Mouse (Mus musculus) liver, embryonic 13.5 days (tissue): ENCODE measurements at regions not wholly inside any gene's neighbourhood (a gene's known extent, or its start where the extent isn't known, plus 50 kb on each side); places are given as distances from the start of the nearest gene placed in this dataset.

Experiments
- ATAC-seq: fragments of 200-750 bp; cut with Nextera tagmentation; 2 replicates; pipeline ENCODE4 v1.8.0; 2017; ENCODE audit warnings: low read depth, mild to moderate bottlenecking, moderate number of reproducible peaks, moderate library complexity
- DNase-seq: peaks from one replicate; pipeline ENCODE4 v3.0.0; 2022
- H3K27ac ChIP-seq: fragments of 300-500 bp; sonication (generic); 2 replicates; pipeline ENCODE4 v1.5.1; 2015; ENCODE audit warnings: moderate library complexity, mild to moderate bottlenecking, inconsistent platforms
- H3K27me3 ChIP-seq: fragments of 300-500 bp; sonication (generic); 2 replicates; pipeline ENCODE4 v1.6.1; 2015; ENCODE audit warnings: mild to moderate bottlenecking, inconsistent platforms
- H3K36me3 ChIP-seq: fragments of 300-500 bp; sonication (generic); 2 replicates; pipeline ENCODE4 v1.6.1; 2015; ENCODE audit warnings: mild to moderate bottlenecking, inconsistent platforms
- H3K4me1 ChIP-seq: fragments of 300-500 bp; sonication (generic); replicated peaks from 2 replicates; pipeline ENCODE4 v1.6.1; 2015; ENCODE audit warnings: inconsistent platforms
- H3K4me2 ChIP-seq: fragments of 300-500 bp; sonication (generic); 2 replicates; pipeline ENCODE4 v1.6.1; 2015; ENCODE audit warnings: inconsistent platforms, mild to moderate bottlenecking, moderate library complexity
- H3K4me3 ChIP-seq: fragments of 300-500 bp; sonication (generic); replicated peaks from 2 replicates; pipeline ENCODE4 v1.5.1; 2015; ENCODE audit warnings: mild to moderate bottlenecking, inconsistent platforms
- H3K9ac ChIP-seq: fragments of 300-500 bp; sonication (generic); 2 replicates; pipeline ENCODE4 v1.6.1; 2015; ENCODE audit warnings: mild to moderate bottlenecking, inconsistent platforms
- H3K9me3 ChIP-seq: fragments of 300-500 bp; sonication (generic); replicated peaks from 2 replicates; pipeline ENCODE4 v1.6.1; 2016; ENCODE audit warnings: inconsistent platforms
- WGBS: fragments of 180-500 bp; shearing (Covaris S2); methylation state at CpG from one replicate; pipeline ENCODE4 v1.1.7; 2015; ENCODE audit not compliant: insufficient replicate concordance; 5-methylcytosine and 5-hydroxymethylcytosine counted together

DNA sequence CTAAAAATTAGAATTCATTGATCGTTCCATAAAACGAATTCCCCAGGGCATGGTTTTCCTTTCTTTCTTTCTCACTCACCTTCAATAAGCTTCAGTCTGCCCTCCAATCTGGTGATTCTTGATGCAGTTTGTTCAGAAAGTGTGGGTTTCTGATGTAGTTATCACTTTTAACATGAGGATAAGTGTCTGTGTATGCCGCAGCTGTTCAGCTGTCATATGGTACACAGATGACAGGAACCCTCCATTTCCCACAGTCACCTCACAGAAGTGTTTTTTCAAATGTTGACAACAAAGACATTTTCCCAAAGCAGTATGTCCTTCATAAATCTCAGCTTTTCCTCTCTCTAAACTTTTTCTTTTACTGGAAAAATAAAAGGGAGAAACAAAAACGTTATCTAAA is 2177.0 kb downstream of the 9330182O14Rik start:
- Histone ChIP-seq H3K9me3 (no peaks in the 10 kb centered on the region), H3K4me2 (no peak overlapping the region), H3K27me3 (no peaks in the 10 kb centered on the region), H3K36me3 (no peaks in the 10 kb centered on the region), H3K4me1 (no peaks in the 10 kb centered on the region), H3K4me3 (no peak overlapping the region), H3K9ac (no peak overlapping the region), H3K27ac (no peak overlapping the region)
- WGBS, result 58% methylated on average over 4 of the region's 4 CpGs
- DNase-seq (no peak), ATAC-seq (no peak)

DNA sequence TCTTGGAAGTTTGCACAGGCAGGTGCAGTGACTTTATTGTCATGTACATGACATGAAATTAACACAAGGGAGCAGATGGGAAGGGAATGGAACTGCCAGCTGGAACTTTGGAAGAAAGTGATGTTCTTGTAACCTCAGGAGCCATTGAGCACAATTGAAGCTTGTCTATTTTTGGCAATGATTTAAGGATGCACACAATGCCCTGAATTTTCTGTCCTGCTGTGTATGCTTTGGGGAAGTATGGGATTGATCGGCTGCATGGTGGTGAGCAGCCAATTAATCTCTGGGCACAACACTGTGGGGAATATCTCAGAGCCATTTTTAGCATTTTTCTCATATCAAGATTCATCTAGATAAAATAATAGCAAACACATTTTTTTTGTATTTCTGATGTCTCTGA is 2186.2 kb downstream of the 9330182O14Rik start:
- H3K9me3 ChIP-seq, result no peaks in the 10 kb centered on the region
- H3K4me3 ChIP-seq, result no peak overlapping the region
- no peak overlapping the region for H3K9ac ChIP-seq
- no peak overlapping the region for H3K27ac ChIP-seq
- no peak for ATAC-seq
- DNase-seq, result no peak
- H3K4me1 ChIP-seq, result no peaks in the 10 kb centered on the region
- 60% methylated on average over 1 of the region's 1 CpGs for WGBS
- H3K36me3 ChIP-seq, result no peaks in the 10 kb centered on the region
- no peaks in the 10 kb centered on the region for H3K27me3 ChIP-seq
- no peak overlapping the region for H3K4me2 ChIP-seq

DNA sequence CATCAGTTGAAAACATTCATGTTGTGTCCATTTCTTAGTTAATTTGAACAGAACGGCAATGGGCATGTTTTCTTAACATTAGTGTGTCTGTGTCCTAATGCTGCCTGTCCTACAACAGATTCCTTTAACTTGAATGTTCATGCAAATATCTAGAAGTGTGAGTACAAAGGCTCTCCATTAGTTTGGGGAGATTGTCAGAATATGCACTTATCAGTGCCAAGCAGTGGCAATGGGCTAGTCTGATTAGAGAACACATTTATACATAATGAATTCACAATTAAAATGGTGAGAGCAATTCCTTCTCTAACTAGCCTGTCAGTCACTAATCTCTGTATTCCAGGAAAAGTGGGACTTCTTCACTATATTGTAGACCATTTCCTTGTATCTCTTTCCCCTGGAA is 2188.8 kb downstream of the 9330182O14Rik start:
- ATAC-seq (peak; percentile 74), DNase-seq (no peak)
- Histone ChIP-seq H3K9me3 (no peaks in the 10 kb centered on the region), H3K9ac (no peak overlapping the region), H3K27me3 (no peaks in the 10 kb centered on the region), H3K4me1 (no peaks in the 10 kb centered on the region), H3K4me3 (no peak overlapping the region), H3K4me2 (no peak overlapping the region), H3K27ac (no peak overlapping the region), H3K36me3 (no peaks in the 10 kb centered on the region)
- 38% methylated on average over 1 of the region's 1 CpGs for WGBS

DNA sequence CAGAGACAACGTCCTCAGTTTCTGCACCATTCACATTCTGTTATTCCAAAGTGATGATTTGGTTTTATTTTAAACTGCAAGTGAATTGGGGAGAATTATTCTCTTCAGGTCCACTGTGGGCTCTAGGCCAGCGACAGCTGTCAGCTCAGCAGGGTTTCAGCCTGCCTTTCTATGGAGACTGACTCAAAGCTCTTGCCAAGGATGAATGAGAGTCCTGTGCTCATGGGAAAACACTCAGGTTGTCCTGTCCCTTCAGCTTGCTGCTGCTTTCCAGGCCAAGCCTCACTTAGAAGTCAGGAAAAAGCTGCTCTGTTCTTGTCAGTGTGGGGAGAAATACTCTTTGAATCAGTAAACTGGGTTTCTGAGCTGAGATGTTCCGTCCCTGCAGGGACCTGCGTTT is 2191.1 kb downstream of the 9330182O14Rik start:
- 67% methylated on average over 4 of the region's 4 CpGs for whole genome bisulfite sequencing
- Histone ChIP-seq H3K4me2 (no peak overlapping the region), H3K27ac (no peak overlapping the region)

DNA sequence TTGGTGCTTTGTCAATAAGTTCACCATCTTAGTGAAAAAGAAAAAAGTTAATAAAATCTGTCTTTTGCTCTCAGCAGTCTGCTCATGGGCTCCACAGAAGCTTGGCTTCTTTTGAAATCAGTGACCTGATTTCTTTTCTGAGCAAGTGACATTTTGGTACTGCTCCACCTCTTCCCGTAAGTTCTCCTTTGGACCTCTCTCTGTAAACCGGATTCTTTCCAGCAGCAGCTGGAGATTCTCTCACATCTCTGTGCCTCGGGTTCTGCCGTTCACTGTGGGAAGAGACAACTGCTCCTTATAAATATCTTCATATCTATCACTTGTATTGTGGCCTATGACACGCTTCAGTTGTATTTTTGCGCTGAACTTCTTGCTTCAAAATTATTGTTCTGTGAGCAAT is 2194.4 kb downstream of the 9330182O14Rik start:
- 69% methylated on average over 6 of the region's 6 CpGs for WGBS
- no peak overlapping the region for H3K9ac ChIP-seq
- no peak overlapping the region for H3K4me2 ChIP-seq
- DNase-seq, result no peak
- no peak overlapping the region for H3K27ac ChIP-seq
- no peaks in the 10 kb centered on the region for H3K9me3 ChIP-seq
- no peak for ATAC-seq
- H3K4me3 ChIP-seq, result no peak overlapping the region
- H3K4me1 ChIP-seq, result no peaks in the 10 kb centered on the region
- no peaks in the 10 kb centered on the region for H3K27me3 ChIP-seq
- no peaks in the 10 kb centered on the region for H3K36me3 ChIP-seq

More for the DNA sequence above, 2191.1 kb downstream of the 9330182O14Rik start:
- Histone ChIP-seq H3K9me3 (no peaks in the 10 kb centered on the region), H3K36me3 (no peaks in the 10 kb centered on the region), H3K27me3 (no peaks in the 10 kb centered on the region), H3K4me3 (no peak overlapping the region), H3K9ac (no peak overlapping the region), H3K4me1 (no peaks in the 10 kb centered on the region)
- ATAC-seq (no peak), DNase-seq (no peak)

DNA sequence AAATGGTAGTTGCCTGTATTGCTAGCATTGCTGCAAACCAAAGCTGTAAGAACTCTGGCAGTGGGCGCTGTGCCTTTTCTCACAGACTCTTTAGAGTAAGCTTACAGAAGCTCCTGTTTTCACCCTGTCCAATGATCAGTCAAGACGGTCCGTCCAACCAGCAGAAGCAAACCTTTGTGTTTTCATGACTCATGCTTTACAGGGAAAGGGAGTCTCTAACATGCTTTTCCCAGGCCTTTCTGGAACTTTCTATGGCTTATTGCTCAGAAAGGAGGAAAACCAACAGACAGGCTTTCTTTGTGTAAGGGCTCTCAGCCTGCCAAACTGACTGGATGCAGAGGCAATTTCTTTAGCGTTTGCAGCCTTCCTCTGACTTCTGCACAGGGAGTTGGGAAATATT is 2195.6 kb downstream of the 9330182O14Rik start:
- H3K27ac ChIP-seq, result no peak overlapping the region
- no peaks in the 10 kb centered on the region for H3K9me3 ChIP-seq
- no peaks in the 10 kb centered on the region for H3K36me3 ChIP-seq
- no peak overlapping the region for H3K4me3 ChIP-seq
- no peak overlapping the region for H3K4me2 ChIP-seq
- H3K4me1 ChIP-seq, result no peaks in the 10 kb centered on the region
- H3K27me3 ChIP-seq, result no peaks in the 10 kb centered on the region
- WGBS, result 68% methylated on average over 4 of the region's 4 CpGs
- H3K9ac ChIP-seq, result no peak overlapping the region
- DNase-seq (no peak), ATAC-seq (no peak)

DNA sequence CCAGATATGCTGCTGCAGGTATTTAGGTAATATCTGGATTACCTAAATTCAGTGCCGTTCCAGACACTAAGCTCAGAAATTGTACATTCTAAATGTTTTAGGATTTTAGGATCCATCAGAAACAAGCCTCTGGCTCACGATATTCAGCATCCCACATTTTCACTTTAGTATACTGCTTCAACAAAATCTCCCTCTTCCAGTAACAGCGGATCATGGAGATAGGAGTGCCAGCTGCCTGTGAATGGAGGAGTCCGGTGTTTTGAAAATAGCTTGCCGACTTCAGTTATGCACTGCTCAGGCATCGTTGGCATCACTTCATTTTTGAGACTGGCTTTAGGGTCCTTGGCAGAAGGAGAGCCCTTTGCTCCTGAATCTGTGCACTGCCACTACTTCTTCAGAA is 2199.5 kb downstream of the 9330182O14Rik start:
- H3K9me3 ChIP-seq, result no peaks in the 10 kb centered on the region
- no peak for DNase-seq
- no peak overlapping the region for H3K9ac ChIP-seq
- WGBS, result 82% methylated on average over 6 of the region's 6 CpGs
- no peak for ATAC-seq
- no peaks in the 10 kb centered on the region for H3K27me3 ChIP-seq
- no peak overlapping the region for H3K27ac ChIP-seq
- no peaks in the 10 kb centered on the region for H3K4me1 ChIP-seq
- H3K4me3 ChIP-seq, result no peak overlapping the region
- no peaks in the 10 kb centered on the region for H3K36me3 ChIP-seq
- no peak overlapping the region for H3K4me2 ChIP-seq

DNA sequence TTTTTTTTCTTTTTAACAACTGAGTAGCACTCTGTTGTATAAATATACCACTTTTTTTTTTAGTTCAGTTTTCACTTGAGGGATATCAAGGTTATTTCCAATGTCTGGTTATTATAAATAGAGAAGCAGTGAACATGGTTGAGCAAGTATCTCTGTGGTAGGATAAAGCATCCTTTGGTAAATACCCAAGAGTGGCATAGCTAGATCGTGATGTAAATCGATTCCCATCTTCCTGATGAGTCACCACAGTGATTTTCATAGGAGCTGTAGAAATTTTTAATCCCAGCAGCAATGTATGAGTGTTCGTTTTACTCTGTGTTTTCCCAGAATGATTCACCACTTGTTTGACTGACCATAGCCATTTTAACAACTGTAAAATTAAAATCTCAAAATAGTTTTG is 2212.0 kb downstream of the 9330182O14Rik start:
- no peak for ATAC-seq
- Histone ChIP-seq H3K4me2 (no peak overlapping the region), H3K36me3 (no peaks in the 10 kb centered on the region), H3K27me3 (no peaks in the 10 kb centered on the region), H3K4me1 (no peaks in the 10 kb centered on the region), H3K9ac (no peak overlapping the region), H3K9me3 (no peaks in the 10 kb centered on the region), H3K27ac (no peak overlapping the region), H3K4me3 (no peak overlapping the region)
- 63% methylated on average over 3 of the region's 3 CpGs for WGBS
- DNase-seq, result no peak

DNA sequence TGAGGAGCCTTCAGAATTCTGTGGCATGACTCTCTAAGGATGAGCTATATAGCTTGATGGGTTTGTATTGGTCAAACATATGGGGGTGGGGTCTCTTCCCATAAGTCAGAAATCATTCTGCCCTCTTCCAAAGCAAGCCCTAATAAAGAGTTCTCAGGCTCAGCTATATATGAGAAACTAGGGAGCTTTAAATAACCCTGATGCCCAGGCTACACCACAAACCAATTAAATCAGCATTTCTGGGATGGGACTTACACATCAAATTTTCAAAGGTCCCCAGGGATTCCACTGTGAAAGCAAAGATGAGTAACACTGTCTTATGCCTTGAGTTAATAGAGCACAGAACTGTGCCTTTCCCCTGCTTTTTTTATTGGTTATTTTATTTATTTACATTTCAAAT is 2227.7 kb downstream of the 9330182O14Rik start:
- Histone ChIP-seq H3K4me2 (no peak overlapping the region), H3K4me1 (no peaks in the 10 kb centered on the region), H3K9ac (no peak overlapping the region), H3K27me3 (no peaks in the 10 kb centered on the region), H3K9me3 (no peaks in the 10 kb centered on the region), H3K27ac (no peak overlapping the region), H3K36me3 (no peaks in the 10 kb centered on the region), H3K4me3 (no peak overlapping the region)
- ATAC-seq (no peak), DNase-seq (no peak)

DNA sequence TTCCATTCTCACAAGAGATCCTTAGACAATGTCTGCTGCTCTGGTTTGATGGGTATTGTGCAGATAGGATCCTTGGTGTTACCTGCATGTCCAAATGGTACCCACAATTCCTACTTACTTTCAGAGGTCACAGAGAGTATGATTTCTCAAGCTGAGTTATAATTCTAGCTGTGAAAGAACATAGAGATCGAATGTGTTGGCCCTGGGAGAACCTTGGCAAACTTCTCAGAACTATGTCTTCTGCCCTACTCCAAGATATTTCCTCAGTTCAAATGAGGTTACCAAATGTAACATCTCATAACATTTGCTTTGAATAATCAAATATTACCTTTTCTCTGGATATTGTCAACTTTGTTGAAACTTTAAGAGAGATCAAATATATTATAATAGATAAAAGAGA is 2230.8 kb downstream of the 9330182O14Rik start:
- ATAC-seq (no peak), DNase-seq (no peak)
- Histone ChIP-seq H3K4me2 (no peak overlapping the region), H3K9ac (no peak overlapping the region), H3K9me3 (no peaks in the 10 kb centered on the region), H3K27me3 (no peaks in the 10 kb centered on the region), H3K4me1 (no peaks in the 10 kb centered on the region), H3K36me3 (no peaks in the 10 kb centered on the region), H3K4me3 (no peak overlapping the region), H3K27ac (no peak overlapping the region)
- WGBS, result 68% methylated on average over 1 of the region's 1 CpGs

DNA sequence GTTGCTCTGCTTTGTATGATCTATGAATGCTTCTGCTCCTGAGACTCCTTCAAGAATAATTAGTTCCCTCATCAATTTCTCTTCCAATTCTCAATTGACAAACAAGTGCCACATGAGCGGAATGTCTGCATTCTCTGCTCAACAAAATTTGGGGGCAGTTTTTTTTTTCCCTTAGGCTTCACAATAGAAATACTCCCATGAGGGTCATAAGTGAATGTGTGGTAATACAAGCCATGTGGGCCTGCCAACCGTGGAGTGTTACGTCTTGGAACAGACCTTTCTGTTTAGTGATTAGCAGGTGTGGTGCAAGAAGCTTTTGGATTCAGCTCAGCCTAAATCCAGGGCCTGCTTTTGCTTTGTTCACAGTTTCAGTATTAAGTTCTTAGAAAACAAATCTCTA is 2232.6 kb downstream of the 9330182O14Rik start:
- Histone ChIP-seq H3K9me3 (no peaks in the 10 kb centered on the region), H3K36me3 (no peaks in the 10 kb centered on the region), H3K27me3 (no peaks in the 10 kb centered on the region), H3K4me3 (no peak overlapping the region), H3K4me2 (no peak overlapping the region), H3K9ac (no peak overlapping the region), H3K27ac (no peak overlapping the region), H3K4me1 (no peaks in the 10 kb centered on the region)
- DNase-seq, result no peak
- ATAC-seq, result no peak
- WGBS, result 63% methylated on average over 3 of the region's 3 CpGs

DNA sequence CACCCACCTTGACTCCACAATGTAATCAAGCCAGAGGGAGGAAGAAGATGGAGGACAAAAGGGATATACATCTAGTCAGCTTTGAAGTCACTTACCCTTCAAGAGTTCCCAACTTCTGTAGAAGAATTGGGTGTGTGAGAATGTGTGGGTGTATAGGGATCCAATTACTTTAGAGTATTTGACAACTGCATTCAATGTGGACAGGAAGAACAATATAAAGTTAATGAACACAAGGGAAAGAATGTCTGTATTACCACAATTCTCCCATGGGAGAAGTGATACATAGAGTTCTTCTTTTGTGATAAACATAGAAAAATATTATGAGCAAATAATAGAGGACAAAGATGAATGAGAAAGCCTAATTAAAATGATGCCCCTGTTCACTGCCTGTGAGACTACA is 2235.4 kb downstream of the 9330182O14Rik start:
- H3K4me1 ChIP-seq, result no peaks in the 10 kb centered on the region
- no peak overlapping the region for H3K4me2 ChIP-seq
- no peak overlapping the region for H3K4me3 ChIP-seq
- no peak for ATAC-seq
- H3K9ac ChIP-seq, result no peak overlapping the region
- no peak for DNase-seq
- H3K27me3 ChIP-seq, result no peaks in the 10 kb centered on the region
- no peaks in the 10 kb centered on the region for H3K9me3 ChIP-seq
- no peaks in the 10 kb centered on the region for H3K36me3 ChIP-seq
- no peak overlapping the region for H3K27ac ChIP-seq

DNA sequence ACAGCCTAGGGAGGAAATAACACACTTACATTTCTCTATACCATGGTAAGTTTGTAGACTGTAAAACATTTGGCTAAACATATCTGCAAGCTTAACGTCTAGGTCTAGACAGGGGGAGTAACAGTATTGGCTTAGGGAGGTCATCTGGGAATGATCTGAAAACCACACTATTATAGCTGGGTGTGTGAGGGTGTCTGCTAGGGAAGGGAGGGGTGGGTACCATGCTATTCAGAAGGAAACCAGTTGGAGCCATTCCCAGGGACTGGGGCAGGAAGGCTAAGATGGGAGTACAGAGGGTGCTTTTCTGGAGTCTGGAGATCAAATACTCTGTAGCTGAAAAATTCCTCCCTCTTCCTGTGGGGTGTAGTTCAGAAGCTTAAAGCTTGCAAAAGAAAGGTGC is 2235.9 kb downstream of the 9330182O14Rik start:
- H3K36me3 ChIP-seq, result no peaks in the 10 kb centered on the region
- ATAC-seq (no peak), DNase-seq (no peak)
- no peak overlapping the region for H3K27ac ChIP-seq
- H3K4me1 ChIP-seq, result no peaks in the 10 kb centered on the region
- no peak overlapping the region for H3K4me2 ChIP-seq
- no peaks in the 10 kb centered on the region for H3K9me3 ChIP-seq
- no peak overlapping the region for H3K9ac ChIP-seq
- H3K27me3 ChIP-seq, result no peaks in the 10 kb centered on the region
- WGBS, result 50% methylated on average over 1 of the region's 1 CpGs
- H3K4me3 ChIP-seq, result no peak overlapping the region
